Mouse (Mus musculus) T-helper 2 cell (primary cell): ENCODE measurements around the gene Oas1d.

ENCODE experiments used
- in situ Hi-C: fragments of 300-600 bp; cut with MboI, MseI; formaldehyde crosslinking; loops from one replicate; pipeline ENCODE4 v1.15.1; 2025; ENCODE audit warnings: high pct_unique_total_duplicates

Gene Oas1d

DNA sequence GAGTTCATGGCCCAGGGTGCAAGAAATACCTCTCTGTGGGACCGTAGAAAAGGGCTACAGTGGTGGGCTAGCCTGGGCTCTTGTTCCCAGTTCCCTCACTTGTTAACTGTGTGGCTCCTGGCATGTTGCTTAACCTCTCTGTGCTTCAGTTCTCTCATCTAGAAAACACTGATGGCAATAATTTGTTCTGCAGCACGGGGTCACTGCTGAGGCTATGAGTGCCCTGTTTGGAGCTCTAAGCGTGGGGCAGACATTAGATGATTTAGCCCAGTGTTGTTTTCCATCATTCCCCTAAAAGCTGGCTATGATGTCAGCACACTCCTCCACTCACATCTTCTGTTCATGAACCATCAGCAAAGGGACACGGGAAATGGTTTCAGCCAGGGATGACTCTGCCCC lies 53.8 kb downstream of the Oas1d start:
- in situ Hi-C loops: loop anchor here (10.0 kb wide), 1 partner anchor 387 kb away; no protein-coding TSS in a partner anchor

DNA sequence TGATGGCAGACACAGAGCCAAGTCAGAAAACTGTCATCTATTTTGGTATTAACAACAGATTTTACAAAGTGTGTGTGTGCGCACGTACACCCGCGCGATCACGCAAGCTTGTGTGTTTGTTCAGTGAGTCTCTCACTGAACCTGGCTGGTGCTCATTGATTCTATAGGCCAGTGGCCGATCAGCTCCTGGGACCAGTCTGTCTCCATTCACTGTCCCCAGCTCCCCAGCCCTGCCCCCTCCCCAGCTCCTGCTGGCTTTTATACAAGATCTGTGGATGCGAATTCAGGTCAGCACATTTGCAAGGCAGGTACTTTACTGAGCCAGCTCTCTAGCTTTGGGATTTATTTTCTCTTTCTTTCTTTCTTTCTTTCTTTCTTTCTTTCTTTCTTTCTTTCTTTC lies 54.5 kb downstream of the Oas1d start:
- in situ Hi-C loops: loop anchor here (10.0 kb wide), 1 partner anchor 386 kb away; no protein-coding TSS in a partner anchor

DNA sequence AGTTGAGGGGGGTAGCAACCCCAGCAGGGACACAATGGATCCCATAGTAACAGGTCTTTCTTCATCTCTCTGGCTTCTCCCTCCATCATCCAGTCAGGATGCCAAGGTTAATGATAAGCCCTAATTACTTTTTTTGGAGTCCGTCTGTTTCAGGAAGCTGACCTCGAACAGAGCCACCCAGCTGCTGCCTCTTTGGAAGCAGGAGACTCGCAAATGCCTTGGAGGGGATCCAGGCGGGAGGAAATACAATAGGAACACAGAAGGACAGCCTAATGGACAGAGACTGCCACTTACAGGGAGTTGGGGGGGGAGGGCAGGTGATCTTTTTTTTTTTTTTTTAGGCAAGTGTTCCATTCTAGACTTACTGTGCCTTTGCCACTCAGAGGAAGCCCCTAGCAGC lies 55.4 kb downstream of the Oas1d start:
- in situ Hi-C loops: loop anchor here (10.0 kb wide), 1 partner anchor 385 kb away; no protein-coding TSS in a partner anchor
